Mouse (Mus musculus): ENCODE results near the gene Utp4. TPM values are rescaled to one million over a fixed set of nuclear protein-coding genes. Genes with fewer than 3 reads are reported as not detected.

Gene Utp4
- polyA plus RNA-seq, 1 experiment = 18.9 TPM

DNA sequence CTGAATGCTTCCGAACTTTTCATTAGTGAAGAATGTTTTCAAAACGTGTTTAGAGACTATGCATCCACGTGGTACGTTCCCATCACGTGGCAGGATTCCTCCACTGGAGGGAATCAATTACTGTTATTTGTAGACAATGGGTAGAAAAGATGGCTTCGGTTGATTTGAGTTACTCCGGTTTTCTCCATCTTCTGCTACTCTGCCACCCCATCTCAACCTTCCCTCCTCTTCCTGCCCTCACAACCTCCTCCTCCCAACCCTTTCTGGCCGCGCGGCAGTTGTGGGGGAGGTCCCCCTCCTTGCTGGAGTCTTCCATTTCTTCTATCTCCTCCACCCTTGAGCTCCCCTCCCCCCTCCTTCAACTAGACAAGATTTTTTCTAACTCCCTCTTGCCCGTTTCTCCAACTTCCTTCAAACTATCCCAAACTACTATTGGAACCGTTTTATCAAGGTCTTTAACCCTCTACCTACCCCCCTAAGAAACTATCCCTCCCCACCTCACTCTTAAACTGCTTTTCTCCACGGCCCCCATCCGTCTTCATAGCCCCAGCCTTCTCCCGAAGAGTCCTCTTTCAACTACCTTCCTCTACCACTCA lies 1.1 kb upstream of the Utp4 start:
- 1% methylated on average over 15 of the region's 15 CpGs for WGBS
- Histone ChIP-seq H3K4me3 (replicated peaks; ENCODE audit: control insufficient read depth, low read depth, low read length) (peak overlapping the region; percentile 83), H3K27ac (ENCODE audit: control insufficient read depth, insufficient read depth, low read depth, low read length, poor library complexity) (peak overlapping the region; percentile 95), H3K4me1 (ENCODE audit: control insufficient read depth, insufficient read depth, low read length) (no peaks in the 10 kb centered on the region)
- no peak for TF ChIP-seq CTCF (IDR thresholded peaks at IDR 0.05; ENCODE audit: control insufficient read depth, insufficient read depth, low read length)
- TF ChIP-seq POLR2A (IDR thresholded peaks at IDR 0.05; ENCODE audit: borderline replicate concordance, control insufficient read depth, low read depth, low read length) = no peak

DNA sequence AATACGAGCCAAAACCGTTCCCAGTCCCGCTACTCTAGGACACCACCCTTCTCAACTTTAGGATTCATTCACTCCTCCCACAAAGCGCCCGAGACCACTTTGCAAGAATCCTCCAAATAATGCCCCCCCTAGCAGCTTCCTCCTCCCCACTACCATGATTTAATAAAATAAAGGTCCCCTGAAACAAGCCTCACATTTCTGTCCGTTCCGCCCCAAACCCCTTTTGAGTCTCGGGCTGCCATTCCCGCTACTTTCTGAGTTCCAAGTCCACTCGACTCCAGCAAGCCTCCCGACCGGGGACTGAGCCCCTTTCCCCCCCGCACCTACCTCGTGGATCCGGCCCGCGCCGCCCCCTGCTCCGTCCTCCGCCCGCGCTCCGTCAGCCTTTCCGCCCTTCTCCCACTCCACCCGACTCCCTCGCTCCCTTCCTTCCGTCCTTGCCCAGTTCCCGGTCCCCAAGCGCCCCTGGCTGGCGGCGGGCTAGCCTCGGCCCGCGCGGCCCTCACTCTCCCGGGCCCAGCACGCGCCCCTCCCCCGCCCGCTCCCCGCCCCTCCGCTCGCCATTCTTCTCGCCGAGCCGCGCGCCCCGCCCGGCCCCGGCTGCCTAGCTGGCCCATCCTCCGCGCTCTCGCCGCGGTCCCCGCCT lies 507 bp upstream of the Utp4 start:
- H3K4me3 ChIP-seq (replicated peaks; ENCODE audit: control insufficient read depth, low read depth, low read length) = peak overlapping the region; percentile 83
- WGBS = under 1% methylated on average over 57 of the region's 57 CpGs
- TF ChIP-seq POLR2A (IDR thresholded peaks at IDR 0.05; ENCODE audit: borderline replicate concordance, control insufficient read depth, low read depth, low read length) = no peak
- no peak for TF ChIP-seq CTCF (IDR thresholded peaks at IDR 0.05; ENCODE audit: control insufficient read depth, insufficient read depth, low read length)
- no peaks in the 10 kb centered on the region for H3K4me1 ChIP-seq (ENCODE audit: control insufficient read depth, insufficient read depth, low read length)
- H3K27ac ChIP-seq (ENCODE audit: control insufficient read depth, insufficient read depth, low read depth, low read length, poor library complexity) = peak overlapping the region; percentile 95

DNA sequence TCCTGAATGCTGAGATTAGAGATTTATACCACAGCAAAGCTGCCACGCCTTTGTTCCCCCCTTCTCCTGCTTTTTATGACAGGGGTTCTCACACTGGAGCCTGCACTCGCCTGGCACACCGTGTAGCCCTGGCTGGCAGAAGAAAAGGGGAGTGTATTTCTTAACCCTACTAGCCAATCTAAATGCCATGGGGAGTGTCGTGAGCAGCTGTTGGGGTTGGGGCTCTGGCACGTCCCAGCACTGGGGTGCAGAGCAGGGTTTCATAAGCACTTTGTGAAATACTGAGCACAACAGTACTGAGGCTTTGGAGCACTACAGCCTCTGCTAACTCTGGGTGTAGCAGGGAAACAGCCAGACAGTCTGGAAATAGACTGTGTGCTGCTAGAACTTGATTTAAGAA lies 6.0 kb downstream of the Utp4 start:
- Histone ChIP-seq H3K27ac (ENCODE audit: control insufficient read depth, insufficient read depth, low read depth, low read length, poor library complexity) (no peak overlapping the region), H3K4me3 (replicated peaks; ENCODE audit: control insufficient read depth, low read depth, low read length) (no peak overlapping the region), H3K4me1 (ENCODE audit: control insufficient read depth, insufficient read depth, low read length) (no peaks in the 10 kb centered on the region)
- WGBS = 75% methylated on average over 5 of the region's 5 CpGs
- no peak for TF ChIP-seq CTCF (IDR thresholded peaks at IDR 0.05; ENCODE audit: control insufficient read depth, insufficient read depth, low read length)
- TF ChIP-seq POLR2A (IDR thresholded peaks at IDR 0.05; ENCODE audit: borderline replicate concordance, control insufficient read depth, low read depth, low read length) = no peak

DNA sequence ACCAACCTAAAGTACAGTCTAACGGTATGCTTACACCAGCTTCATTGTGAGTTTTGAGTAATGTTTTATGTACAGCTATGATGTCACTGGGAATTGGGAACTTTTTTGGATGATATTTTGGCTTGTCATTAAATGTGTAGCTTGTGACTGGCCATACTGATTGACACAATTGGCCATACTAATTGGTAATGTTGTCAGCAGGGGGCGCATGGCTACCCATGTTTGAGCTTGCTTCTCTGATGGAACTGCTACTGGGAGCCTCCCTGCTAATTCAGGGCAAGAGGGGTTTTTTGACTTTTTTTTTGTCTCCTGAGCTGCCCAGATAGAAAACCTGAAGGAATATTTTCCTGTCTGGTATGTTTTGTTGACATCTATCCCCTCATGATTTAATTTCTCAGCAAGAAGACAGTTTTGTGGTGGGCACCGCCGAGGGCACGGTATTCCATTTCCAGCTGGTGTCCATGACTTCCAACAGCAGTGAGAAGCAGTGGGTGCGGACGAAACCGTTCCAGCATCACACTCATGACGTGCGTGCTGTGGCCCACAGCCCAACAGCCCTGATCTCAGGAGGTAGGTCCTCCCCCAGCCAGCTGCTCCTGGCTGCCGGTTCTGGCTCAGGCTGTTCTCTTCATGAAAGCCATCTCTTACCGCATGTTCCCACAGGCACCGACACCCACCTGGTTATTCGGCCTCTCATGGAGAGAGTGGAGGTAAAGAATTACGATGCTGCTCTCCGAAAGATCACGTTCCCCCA lies 12.5 kb downstream of the Utp4 start:
- no peak for TF ChIP-seq POLR2A (IDR thresholded peaks at IDR 0.05; ENCODE audit: borderline replicate concordance, control insufficient read depth, low read depth, low read length)
- TF ChIP-seq CTCF (IDR thresholded peaks at IDR 0.05; ENCODE audit: control insufficient read depth, insufficient read depth, low read length) = peak; percentile 51
- 90% methylated on average over 17 of the region's 17 CpGs for WGBS
- H3K27ac ChIP-seq (ENCODE audit: control insufficient read depth, insufficient read depth, low read depth, low read length, poor library complexity) = no peak overlapping the region
- H3K4me3 ChIP-seq (replicated peaks; ENCODE audit: control insufficient read depth, low read depth, low read length) = no peak overlapping the region
- no peaks in the 10 kb centered on the region for H3K4me1 ChIP-seq (ENCODE audit: control insufficient read depth, insufficient read depth, low read length)

DNA sequence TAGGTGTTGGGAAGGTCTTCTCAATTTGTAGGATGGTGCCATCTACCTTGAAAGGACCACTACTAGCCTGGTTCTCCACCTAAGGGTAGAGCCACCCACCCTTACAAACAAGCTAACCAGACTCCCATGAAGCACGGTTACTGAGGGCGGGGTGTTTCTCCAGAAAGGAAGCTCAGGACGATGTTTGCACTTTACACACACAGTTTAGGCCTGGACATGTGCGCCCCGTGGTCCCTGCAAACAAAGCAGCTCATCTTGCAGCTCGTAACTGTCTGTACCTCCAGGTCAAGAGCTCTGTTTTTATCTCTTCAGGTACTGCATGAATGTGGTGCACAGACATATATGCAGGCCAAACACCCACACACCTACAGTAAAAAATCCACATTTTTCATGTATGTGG lies 13.2 kb downstream of the Utp4 start:
- Histone ChIP-seq H3K27ac (ENCODE audit: control insufficient read depth, insufficient read depth, low read depth, low read length, poor library complexity) (no peak overlapping the region), H3K4me1 (ENCODE audit: control insufficient read depth, insufficient read depth, low read length) (no peaks in the 10 kb centered on the region), H3K4me3 (replicated peaks; ENCODE audit: control insufficient read depth, low read depth, low read length) (no peak overlapping the region)
- no peak for TF ChIP-seq POLR2A (IDR thresholded peaks at IDR 0.05; ENCODE audit: borderline replicate concordance, control insufficient read depth, low read depth, low read length)
- TF ChIP-seq CTCF (IDR thresholded peaks at IDR 0.05; ENCODE audit: control insufficient read depth, insufficient read depth, low read length) = no peak
- WGBS = 91% methylated on average over 6 of the region's 6 CpGs

DNA sequence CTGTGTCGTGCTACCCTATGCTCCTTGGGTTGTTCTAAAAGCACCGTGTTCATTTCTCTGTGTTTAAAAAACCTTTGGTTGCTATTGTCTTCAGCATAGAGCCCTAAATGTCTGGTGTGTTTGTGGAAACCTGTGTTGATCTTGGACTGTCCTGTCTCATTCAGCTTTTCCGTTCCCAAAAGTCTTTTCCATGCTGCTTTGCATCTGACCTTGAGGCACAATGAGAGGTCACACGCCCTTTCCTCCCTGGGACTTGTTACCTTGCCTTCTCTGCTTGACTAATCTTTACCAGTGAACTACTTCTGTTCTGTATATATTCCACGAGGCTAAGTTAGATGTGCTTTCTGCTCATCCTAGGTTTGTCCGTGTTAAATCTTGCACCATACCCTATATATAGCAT lies 14.0 kb downstream of the Utp4 start:
- TF ChIP-seq CTCF (IDR thresholded peaks at IDR 0.05; ENCODE audit: control insufficient read depth, insufficient read depth, low read length) = no peak
- no peak for TF ChIP-seq POLR2A (IDR thresholded peaks at IDR 0.05; ENCODE audit: borderline replicate concordance, control insufficient read depth, low read depth, low read length)
- WGBS = 82% methylated on average over 6 of the region's 6 CpGs
- Histone ChIP-seq H3K4me1 (ENCODE audit: control insufficient read depth, insufficient read depth, low read length) (no peaks in the 10 kb centered on the region), H3K4me3 (replicated peaks; ENCODE audit: control insufficient read depth, low read depth, low read length) (no peak overlapping the region), H3K27ac (ENCODE audit: control insufficient read depth, insufficient read depth, low read depth, low read length, poor library complexity) (no peak overlapping the region)

DNA sequence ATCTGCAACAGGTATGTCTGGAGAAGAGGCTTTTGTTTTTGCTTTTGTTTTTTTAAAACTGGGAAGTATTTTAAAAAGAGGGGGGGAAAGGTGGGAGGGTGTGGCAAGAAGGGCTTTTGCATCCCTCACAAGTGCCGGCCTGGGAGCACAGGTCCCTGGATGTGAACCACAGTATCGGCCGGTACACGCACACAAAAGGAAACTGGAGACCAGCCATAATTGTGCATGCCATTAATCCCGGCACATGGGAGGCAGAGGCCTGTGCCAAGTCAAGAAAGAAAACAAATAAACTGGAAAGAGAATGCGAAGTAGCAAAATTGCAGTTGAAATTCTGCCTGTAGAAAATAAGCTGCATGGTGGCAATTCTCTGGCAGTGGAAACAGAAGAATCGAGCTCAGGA lies 14.9 kb downstream of the Utp4 start:
- H3K4me1 ChIP-seq (ENCODE audit: control insufficient read depth, insufficient read depth, low read length) = no peaks in the 10 kb centered on the region
- 86% methylated on average over 7 of the region's 7 CpGs for WGBS
- no peak for TF ChIP-seq POLR2A (IDR thresholded peaks at IDR 0.05; ENCODE audit: borderline replicate concordance, control insufficient read depth, low read depth, low read length)
- no peak overlapping the region for H3K4me3 ChIP-seq (replicated peaks; ENCODE audit: control insufficient read depth, low read depth, low read length)
- H3K27ac ChIP-seq (ENCODE audit: control insufficient read depth, insufficient read depth, low read depth, low read length, poor library complexity) = no peak overlapping the region

DNA sequence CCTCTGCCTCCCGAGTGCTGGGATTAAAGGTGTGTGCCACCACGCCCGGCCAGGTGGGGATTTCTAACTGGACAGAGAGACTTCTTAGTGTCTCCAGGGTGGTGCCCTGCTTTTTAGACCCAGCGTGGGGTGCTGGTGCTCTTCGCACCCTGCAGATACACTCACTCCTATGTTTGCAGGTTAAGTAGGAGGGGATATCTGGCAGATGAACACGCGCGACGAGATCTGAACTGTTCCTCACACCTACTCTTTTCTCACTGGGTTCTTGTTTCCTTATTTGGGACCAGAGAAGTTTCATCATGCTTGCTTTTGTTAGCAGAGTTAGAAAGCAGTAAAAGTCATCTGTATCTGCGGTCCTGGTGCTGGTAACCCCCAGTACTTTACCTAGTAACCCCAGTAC lies 20.2 kb downstream of the Utp4 start:
- H3K27ac ChIP-seq (ENCODE audit: control insufficient read depth, insufficient read depth, low read depth, low read length, poor library complexity) = no peak overlapping the region
- TF ChIP-seq CTCF (IDR thresholded peaks at IDR 0.05; ENCODE audit: control insufficient read depth, insufficient read depth, low read length) (no peak), POLR2A (IDR thresholded peaks at IDR 0.05; ENCODE audit: borderline replicate concordance, control insufficient read depth, low read depth, low read length) (no peak)
- H3K4me1 ChIP-seq (ENCODE audit: control insufficient read depth, insufficient read depth, low read length) = no peaks in the 10 kb centered on the region
- 90% methylated on average over 10 of the region's 10 CpGs for WGBS
- no peak overlapping the region for H3K4me3 ChIP-seq (replicated peaks; ENCODE audit: control insufficient read depth, low read depth, low read length)

Data from bone marrow, adult 2 months (tissue).